Mouse (Mus musculus) lung, postnatal 10 days (tissue): ENCODE results near the gene Gnpat.

Experiments
- DNase-seq: peaks from one replicate; pipeline ENCODE4 v3.0.0; 2021

The Gnpat gene

DNA sequence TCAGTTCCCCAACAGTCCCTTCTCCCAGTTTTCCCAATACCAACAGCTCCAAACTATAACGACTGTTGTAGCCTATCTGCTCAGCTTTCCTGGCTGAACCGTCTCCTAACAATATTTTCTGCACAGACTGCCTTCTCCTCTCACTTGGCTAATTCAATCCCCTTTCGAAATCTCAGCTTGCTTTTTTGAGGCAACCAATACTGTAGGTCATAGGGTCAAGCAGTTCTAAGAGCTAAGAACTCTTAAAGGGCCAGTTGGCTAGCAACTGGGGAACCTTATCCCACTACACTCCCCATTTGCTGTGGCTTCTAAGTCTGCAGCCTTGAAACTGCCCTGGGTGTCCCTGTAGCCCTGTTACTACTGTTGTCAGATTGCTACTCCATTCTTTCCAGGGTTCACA lies 17.7 kb upstream of the Gnpat start:
- DNase-seq = peak; percentile 31

DNA sequence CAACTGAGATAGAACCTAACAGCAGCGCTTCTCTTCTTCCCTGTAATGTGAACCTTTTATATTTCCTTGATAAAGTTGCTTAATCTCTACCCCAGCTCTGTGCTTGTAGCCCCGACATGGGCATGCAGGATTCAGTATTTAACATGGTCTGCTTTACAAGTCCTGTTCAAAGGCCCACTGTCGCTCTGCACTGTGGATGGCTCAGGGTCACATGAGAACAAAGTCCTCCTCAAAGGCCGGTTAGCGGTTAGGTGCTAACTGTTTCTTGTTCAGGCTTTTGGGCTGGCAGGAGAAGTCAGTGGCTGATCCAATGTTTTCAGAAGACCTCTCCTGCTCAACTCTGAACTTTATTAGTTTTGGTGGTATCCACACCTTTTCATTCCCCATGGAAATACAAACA lies 17.3 kb upstream of the Gnpat start:
- DNase-seq = no peak

DNA sequence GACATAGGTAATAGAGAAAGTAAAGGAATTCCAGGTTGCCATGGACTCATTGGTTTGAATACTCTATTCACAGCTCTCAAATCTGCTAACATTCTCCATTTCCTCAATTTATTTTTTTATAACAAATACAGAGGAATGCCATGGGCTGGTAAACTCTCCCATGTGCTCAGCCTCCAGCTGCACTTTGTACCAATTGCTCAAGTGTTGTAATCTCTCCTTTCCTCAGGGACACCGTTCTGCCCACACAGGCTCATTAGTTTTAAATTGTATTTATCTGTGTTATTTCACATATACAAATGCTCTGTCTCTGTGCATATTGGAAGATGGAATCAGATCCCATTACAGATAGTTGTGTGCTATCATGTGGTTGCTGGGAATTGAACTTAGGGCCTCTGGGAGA lies 9.3 kb upstream of the Gnpat start:
- DNase-seq = no peak

DNA sequence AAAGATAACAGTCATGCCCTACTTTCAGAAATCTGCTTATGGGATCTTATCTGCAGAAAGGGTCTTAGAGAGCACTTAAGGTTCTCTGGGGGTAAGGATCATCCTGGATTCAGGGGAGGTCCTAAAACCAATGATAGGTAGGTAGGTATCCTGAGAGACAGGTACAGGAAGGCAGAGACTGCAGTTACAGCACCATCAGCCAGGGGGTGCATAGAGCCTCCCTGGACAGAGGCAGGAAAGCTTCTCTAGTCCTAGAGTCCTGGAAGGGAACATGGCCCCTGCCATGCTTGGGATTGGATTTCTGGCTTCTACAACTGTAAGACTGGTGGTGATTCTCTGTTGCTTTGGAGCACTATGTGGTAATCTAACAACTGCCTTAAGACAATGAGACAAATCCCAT lies 3.4 kb upstream of the Gnpat start:
- DNase-seq = peak; percentile 41

DNA sequence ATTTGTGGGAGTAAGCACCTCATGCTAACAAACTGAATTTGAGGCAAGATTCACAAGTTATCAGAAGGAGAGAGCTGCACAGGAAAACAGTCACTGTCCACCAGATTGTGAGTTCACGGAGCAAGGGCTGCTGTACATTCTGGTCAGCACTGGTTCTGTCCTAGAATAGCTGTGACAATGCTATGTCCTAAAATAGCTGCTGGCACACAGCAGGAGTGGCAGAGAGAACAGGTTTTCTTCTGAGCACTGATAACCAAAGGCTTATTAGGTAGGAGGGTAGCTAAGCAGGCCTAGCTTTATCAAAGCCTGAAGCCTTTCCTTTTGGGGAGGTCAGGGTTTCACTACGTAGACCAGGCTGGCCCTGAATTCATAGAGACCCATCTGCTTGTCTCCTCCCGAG lies 2.6 kb upstream of the Gnpat start:
- no peak for DNase-seq

DNA sequence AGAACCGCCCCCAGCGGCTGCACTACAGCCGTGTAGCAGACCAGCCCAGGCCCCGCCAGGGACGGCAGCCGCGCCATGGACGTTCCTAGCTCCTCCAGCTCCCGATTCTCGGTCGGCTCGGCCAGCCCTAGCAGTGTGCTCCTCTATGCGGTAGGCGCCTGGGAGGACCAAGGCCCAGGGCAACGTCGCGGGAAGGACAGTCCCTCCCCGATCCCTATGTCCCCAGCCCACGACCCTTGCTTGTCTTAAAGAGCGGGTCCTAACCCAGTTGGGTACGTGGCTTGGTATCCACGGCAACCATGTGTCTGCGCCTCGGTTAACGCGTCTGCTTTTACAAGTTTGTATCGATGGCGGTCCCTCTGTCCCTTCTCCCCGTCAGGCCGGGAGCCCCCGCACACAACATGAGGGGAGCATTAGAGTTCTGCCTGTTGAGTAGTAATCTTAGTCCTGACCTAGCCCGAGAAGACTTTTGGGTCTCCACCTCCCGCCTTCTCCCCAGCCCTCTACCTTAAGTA lies 387 bp downstream of the Gnpat start:
- DNase-seq = no peak

DNA sequence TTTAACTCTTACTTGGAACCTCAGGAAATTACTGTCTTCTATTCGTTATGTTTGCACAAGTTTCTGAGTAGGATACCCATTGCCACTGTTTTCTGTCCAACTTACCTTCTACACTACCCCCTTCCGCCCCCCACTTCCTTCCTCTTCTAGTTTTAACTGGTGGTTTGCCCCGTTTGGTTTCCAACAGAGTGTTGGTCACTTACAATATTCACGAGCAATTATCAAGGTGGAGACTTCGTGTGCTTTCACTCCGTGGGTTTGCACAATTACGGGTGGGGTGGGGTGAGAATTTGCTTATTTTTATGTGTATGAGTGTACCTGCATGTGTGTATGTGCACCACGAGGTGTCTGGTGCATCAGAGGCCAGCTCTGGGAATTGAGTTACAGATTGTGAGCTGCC lies 896 bp downstream of the Gnpat start:
- no peak for DNase-seq

DNA sequence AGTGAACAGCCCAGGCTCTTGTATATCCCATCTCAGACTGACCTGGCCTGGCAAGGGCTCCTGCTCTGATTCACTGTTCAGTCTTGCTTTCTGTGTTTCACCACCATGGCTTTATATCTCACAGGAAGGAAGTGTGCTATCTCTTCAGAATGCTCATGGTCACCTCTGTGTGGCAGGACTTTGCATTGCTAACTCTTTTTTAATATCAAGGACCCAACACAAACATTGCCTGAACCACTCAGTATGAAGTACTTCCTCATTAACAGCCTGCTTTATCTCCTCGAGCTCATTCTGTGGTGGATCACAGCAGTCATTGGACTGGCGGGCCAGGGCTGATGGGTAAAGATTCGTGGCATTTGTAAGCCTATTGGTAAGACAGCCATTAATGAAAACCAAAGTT lies 3.8 kb downstream of the Gnpat start:
- no peak for DNase-seq

DNA sequence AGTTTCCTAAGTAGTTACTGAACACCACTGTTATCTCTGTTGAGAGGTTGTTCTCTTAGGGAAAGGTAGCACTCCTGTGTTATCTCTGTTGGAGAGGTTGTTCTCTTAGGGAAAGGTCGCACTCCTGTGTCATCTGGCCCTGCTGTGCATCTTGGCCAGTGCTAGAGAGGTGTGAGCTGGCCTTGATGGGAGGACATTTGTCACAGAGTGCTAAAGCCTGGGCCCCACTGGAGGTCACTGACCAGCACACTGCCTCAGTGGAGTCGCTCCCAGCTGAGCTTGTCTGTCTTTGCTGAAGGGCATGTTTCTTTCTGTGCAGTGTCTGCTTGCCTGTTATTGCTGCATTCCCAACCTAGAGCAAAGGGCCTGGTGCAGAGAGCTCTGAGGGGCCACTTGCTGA lies 4.3 kb downstream of the Gnpat start:
- DNase-seq = no peak

DNA sequence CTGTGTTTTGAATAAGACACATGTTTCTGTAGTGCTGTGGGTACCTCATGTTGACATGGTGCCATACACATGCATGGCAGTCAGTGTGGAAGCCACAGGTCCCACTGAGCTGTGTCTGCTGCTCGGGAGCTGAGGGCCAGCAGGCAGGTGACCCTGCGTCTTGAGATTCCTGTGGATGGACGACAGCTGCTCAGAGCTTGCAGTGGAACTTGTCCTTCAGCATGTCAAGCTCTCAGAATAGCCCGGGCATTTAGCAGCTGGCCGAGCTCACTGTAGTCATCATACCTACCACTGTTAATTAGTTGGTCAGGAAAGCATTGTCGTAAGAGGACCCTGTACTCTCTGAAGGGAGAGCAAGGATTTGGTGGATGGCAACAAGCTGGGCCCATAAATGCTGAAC lies 6.9 kb downstream of the Gnpat start:
- no peak for DNase-seq

DNA sequence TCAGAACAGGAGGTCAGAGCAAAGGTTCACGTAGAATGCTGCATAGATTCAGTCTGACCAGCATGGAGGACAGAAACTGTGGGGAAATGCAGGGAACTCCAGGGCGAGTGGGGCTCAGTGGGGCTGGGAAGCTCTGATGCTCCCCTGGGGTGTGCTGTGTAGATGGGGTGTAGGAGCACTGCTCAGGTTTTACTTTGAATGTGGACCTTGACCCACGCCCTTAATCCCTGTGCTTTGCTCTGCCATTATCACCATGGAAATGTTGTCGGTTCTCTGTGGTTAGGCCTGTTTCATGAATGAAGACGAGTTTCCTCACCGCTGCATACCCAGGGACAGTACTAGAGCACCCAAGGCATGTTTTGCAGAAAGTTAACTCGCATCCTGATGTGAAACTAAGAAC lies 8.6 kb downstream of the Gnpat start:
- DNase-seq = no peak

DNA sequence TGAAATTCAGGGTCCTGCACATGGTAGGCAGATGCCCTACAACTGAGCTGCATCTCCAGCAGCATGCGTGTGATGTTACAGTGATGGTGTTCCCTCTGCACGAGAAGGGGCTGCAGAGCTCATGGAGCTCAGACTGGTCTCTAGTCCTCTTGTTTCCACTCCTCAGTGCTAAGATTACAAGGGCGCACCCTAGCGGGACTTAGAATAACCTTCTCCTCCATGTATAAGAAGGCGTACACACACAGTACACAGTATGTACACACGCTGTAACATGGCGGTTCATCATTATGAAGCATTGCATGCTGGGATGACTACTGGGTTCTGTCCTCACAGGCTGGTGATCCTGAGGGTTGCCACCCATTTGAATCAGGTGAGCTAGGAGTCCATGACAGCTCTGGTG lies 9.2 kb downstream of the Gnpat start:
- DNase-seq = no peak

DNA sequence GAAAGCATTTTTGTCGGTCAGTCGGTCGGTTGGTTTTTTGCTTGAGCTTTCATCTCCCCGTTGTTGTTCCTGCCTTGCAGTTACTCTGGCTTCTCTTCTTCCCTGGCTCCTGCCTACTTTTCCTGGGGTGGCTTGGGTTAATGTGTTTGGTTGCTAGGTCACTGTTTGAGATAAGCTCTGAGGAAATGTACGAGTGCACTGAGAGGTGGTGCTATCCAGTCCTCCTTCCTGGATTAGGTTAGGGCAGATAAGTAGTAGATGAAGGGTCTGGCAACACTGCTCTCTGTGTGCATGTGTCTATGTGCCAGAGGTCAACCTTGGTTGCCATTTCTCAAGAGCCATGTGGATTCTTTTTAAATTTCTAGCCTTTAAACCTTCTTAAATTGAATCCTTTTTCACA lies 9.9 kb downstream of the Gnpat start:
- no peak for DNase-seq

DNA sequence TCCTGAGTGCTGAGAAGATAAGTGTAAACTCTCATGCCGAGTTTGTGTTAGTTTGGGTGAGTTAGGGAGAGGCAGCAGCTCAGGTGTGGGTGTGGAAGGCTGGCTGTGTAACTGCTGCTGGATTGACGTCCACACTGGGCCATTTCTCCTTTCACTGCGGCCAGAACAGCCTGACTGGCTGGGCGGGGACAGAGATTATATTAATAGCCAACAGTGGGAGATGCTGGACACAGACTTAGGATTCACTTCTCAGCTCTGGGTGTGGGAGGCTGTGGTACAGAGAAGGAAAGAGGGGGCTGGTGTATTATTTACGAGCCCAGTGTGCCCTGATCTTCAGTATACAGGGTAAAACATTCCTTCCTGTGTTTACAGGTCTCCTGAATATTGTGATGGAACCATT lies 15.3 kb downstream of the Gnpat start:
- no peak for DNase-seq

DNA sequence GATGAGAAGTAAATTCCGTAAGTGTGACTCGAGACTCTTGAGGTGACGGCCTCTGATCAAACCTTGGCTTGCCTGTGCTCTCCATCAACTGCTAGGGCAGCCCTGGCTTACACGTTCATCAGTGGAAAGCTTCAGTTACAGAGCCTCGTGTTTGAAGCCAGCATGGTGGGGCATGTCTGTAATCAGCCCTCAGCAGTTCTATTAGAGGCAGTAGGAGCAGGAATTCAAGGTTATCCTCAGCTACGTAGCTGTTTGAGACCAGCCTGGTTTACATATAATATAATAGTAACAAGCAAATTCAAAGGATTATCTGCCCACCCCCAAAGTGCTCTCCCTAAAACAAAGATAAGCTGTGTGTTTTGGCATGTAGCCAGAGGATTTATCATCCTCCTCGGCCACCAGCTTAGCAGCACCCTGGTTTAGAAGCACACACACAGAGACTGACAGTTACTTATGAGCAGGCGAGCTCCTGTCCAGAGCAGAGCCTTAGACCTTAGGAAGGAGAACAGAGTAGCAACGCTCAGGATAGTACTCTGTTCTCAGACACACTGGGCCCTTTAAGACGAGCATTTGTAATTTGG lies 16.2 kb downstream of the Gnpat start:
- DNase-seq = no peak

DNA sequence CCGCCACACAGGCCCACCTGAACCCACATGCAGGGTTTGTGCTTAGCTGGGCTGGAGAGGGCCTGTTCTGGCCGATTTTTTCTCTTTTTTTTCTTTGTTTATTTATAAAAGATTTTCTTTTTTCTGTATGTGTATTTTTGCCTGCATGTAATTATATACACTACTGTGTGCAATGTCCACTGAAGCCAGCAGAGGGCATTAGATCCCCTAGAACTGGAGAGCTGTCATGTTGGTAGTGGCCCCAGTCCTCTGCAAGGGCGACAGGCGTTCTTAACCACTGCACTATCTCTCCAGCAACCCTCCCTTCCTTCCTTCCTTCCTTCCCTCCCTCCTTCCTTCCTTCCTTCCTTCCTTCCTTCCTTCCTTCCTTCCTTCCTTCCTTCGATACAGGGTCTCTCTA lies 25.6 kb downstream of the Gnpat start:
- DNase-seq = no peak

DNA sequence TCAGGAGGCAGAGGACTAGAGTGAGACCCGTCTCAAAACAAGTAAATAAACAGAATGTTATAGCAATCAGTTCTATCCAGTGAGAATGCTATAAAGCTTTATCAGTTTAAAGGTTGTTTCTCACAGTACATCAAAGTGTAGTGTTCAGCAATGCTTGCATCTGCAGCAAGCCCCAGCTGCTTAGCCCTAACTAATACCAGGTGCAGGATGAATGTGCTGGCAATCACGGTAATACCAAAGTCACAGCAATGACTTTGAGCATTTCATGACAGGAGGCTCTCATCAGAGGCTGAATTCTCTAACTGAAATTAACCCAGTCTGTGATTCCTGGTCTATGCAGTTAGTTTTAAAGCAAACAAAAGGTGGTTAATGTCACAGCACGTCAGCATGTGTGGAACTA lies 29.8 kb downstream of the Gnpat start:
- DNase-seq = no peak

DNA sequence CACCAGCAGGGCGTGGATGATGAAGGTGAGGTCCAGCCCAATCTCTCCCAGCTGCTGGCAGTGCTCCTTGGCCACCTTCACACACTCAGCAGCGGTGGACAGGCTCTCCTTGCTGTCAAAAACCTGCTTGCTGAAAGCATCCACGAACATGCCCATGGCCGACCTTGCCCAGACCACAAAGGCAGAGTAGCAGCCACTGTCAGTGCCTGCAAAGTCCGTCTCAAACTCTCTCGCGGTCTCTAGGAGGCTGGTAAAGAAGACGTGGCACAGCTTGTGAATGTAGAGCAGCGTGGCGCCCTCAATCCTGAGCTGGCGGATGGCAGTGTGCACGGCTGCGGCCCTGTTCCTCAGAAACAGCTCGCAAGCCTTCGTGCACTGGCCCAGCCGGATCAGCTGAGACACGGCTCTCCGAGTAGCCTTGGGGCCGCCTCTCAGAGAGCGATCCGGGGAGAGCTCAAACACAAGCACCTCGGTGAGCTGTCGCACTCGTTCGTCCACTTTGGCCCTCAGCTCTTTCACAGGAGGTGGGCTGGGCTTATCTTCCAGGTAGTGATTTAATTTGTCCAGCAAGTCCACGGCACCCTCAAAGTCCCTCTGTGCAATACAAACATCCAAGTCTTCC lies 33.3 kb downstream of the Gnpat start:
- no peak for DNase-seq

DNA sequence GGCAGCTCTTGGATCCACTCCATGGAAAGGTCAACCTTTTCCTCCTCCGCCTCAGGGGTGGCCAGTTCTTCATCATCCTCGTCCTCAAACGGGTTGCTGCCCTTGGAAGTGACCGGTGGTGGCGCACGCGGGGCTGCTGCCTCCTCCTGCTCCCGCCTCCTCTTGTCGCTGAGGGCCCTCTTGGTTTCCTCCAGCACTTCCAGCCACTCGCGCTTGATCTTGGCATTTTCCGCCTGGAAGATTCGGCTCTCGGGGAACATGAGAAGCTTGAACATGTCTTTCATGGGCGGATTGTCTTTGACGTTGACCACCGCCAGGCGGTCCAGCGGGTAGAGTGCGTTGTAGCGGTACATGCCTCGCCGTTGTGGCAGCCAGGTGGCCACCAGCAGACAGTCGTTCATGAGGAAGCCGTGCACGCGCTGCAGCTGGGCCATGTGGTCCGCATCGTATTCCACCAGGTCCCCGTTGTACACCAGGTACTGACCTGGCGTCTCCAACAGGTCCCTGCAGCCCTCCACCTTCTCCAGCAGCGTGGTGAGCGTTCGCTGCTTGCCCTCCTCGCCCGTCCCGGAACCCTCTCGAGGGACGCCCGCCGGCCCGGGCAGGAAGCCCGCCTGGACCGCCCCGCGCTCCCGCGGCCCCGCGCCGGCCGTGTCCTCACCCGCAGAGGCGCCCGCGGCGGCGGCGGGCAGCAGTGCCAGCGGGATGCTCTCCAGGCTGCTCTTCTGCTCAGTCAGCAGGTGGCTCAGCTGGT lies 34.0 kb downstream of the Gnpat start:
- DNase-seq = peak; percentile 91

DNA sequence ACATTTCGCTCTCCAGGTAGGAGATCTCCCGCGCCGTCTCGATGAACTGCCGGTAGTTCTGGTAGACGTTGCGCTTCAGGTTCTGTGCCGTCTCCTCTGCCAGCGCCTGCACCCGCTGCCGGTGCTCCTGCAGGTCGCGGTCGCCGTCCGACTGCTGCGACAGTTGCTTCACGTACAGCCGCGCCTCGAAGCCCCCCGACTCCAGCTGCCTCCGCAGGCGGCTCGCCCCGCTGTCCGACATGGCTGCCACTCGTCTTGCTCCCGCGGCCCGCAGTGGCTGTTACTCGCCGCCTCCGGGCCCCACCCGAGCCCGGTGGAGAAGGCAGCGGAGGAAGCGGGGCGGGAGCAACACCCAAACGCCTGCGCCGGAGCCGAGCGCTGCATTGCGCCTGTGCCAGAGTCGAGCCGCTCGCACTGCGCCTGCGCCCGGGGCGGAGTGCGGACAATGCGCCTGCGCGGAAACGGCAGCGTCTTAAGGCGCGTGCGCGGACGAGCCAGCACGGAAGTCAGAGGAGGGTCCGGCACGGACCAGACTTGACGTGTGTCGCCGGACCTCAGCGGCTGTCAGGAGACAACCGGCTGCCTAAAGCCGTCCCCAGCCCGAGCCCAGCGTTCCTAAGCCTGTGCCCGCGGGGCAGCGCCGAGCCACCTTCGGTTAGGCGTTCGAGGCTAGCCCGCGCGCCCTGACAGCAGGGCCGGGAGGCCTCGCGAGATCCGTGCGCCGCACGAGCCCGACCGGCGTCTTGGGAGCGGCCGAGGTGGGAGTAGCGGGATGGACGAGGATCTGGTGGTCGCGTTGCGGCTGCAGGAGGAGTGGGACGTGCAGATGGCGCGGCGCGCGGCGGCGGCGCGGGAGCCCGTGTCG lies 34.8 kb downstream of the Gnpat start, which contains the start of the genes Exoc8 and Sprtn:
Gene Exoc8, minus strand, starts transcription at position 320 of the 865 bp plus-strand sequence.
Gene Sprtn, plus strand, starts transcription at position 501 of the 865 bp plus-strand sequence.
- peak; percentile 97 for DNase-seq

DNA sequence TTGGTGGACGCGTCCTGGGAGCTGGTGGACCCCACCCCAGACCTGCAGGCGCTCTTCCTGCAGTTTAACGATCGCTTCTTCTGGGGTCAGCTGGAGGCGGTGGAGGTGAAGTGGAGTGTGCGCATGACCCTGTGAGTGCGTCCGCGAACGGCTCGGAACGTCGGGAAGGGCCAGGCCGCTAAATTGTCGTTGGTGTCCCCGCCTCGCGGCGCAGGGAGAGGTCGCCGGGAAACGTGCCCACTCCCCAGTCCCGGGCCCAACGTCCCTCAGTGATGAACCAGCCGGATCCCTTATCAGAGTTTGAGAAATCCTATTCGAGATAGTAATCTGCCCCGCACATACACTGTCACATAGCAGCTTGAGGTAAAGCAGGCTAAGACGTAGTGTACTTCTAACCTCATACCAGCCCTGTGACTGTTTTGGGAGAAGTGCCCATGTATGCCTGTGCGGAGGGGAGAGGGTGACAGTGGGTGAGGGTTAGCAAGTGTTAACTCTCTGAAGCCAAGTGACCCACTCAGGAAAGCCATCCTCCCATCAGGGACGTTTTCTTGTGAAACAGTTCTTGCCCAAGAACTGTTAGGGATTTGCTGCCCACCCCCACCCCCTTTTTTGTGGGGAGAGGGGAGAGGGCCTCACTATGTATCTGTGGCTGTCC lies 35.5 kb downstream of the Gnpat start:
- no peak for DNase-seq

DNA sequence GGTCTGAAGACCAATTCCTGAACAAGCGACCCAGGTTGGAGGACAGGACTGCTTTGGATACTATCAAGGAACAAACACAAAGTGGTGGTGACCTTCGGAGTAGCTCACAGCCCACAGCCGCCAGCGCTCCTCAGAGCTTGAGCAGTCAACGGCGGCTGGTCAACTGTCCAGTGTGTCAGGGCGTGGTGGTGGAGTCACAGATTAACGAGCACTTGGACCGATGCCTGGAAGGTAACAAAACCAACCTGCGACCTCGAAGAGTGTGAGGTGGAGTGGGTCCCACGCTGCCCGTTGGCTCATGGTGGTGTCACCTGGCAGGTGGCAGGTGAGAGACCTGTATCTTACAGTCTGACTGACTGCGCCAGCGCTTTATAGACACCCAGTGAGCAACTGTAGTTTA lies 40.4 kb downstream of the Gnpat start:
- no peak for DNase-seq

DNA sequence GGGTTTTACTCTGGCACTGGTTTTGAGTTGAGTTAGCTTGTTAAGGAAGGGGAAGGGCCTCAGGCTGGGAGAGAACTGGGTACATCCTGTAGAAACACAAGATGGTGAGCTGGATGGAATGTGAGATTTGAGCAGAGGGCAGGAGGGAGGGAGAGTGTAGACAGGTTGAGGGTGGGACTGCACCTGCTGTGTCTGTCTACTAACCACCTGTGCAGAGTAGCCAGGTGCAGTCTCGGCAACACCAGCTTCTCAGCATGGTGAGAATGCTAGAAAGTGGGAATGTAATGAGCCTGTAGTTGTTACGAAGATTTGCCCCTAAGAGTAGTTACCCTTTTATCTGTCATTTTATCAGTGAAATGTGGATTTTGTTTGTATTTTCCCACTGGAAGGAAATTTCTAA lies 42.6 kb downstream of the Gnpat start:
- DNase-seq = no peak
